Mouse (Mus musculus) urinary bladder, adult 2 months (tissue): ENCODE results near the gene 4930502E18Rik. TPM values are rescaled to one million over a fixed set of nuclear protein-coding genes. Genes with fewer than 3 reads are reported as not detected.
"Not testable (repeated sequence)": the region's sequence is repeated elsewhere in the genome, so short reads cannot be mapped to it uniquely, and the experiment has no call there.

Experiments used
- DNase-seq: peaks from one replicate; pipeline ENCODE4 v3.0.0; 2022; ENCODE audit warnings: low spot score
- polyA plus RNA-seq: library from polyadenylated mRNA; depleted of rRNA; stranded (reverse); fragments of >200 nt; gene quantifications from 2 replicates; pipeline ENCODE4 v1.2.3, GENCODE M21; 2012; rRNA removed

The 4930502E18Rik gene
- not detected in 2 replicates for polyA plus RNA-seq

- DNase-seq: no peak
Observed at GRCm38 (mm10) chrX:53724596-53724995, at the start of gene 4930502E18Rik. 4930502E18Rik (plus strand) TSS chrX:53724826.

DNA sequence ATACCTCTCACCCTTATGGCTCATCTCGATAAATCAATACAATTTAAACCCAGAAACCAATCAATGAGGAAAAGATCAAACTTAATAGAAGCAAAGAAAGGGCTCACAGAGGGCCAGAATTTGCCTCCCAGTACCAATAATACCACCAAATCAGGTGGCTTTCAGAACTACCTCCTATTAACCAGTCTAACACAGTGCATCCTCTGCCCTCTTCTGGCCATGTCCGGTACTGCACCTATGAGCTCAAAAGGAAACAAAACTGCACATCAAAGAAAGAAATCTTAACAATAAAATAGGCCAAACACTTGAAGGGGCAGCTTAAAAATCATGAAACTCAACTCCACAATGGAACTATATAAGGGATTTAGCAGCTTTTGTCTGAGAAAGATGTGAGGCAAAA lies 47.7 kb upstream of the 4930502E18Rik start:
- DNase-seq: not testable (repeated sequence)

DNA sequence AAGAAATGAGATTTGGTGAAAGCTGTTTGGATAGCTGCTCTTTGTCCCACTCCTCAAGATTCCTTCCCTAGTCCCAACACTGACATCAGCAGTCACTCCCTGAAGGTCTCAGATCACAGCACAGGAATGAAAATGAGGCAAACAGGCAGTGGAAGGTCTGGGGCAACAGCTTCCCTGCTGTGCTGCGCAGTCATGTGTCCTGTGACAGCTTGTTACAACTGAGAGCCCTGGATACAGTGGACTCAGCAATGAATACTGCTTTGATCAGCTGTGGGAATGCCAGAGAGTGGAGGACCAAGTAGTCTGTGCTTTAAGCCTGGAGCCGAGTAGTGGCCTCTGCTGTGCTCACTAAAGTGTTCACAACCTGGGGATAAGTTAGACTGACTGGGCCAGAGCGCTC lies 42.0 kb upstream of the 4930502E18Rik start:
- DNase-seq: not testable (repeated sequence)

DNA sequence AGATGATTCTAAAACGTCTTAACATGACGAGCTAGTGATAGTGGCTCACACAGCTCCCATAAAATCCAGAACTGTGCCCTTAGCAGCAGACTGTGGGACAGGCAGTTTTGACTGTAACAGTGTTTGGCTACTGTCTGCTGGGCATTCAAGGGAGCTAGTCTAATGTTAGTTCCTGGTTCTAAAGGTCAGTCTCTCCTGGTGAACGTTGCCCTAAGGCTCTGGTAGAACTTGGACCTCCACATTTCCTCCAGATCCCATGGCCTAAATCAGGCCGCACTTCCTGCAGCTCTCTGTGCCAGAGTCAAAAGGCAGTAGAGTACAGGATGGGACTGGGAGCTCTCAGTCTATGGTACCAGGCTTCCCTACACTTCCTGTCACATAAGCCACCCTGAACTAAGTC lies 40.0 kb upstream of the 4930502E18Rik start:
- not testable (repeated sequence) for DNase-seq

- no peak for DNase-seq
Observed at GRCm38 (mm10) chrX:53692065-53692464, 32.6 kb upstream of the 4930502E18Rik start.

GRCm38 (mm10) chrX:53693141-53693540 lies 31.5 kb upstream of the 4930502E18Rik start:
- DNase-seq: no peak

DNA sequence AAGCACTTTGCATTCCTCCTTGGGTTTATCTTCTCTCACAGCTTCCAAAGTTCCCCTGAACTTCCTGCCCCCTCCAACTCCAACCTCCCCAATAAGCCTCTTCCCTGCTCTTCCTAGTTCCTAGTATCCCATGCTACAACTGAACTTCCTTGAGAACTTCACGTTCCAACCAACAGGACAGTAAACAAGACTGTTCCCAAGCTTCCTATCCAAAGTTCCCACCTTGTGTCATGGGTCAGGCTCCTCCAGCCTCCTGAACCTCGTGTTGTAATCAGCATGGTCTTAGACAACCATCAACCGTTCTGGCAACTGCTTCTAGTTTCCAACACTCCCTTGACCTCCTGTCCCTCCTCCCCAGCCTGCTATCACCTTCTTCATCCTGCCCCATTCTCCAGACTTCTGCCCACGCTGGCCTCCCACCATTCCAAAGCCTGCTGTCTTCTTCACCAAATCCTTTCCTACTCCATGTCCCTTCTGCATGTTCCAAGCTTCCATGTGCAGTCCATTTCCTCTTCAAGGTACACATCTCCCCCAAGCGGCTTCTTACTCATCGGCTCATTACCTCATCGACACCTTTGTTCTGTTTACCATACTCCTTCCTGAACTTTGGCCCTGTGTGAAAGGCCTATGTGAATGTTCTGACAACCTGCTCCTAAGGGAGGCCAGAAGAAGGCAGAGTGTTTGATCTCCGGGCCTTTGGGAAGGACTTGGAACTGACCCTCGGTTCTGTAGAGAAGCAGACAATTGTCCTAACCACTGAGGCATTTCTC lies 30.4 kb upstream of the 4930502E18Rik start:
- DNase-seq: no peak

GRCm38 (mm10) chrX:53699225-53699624 lies 25.4 kb upstream of the 4930502E18Rik start:
- no peak for DNase-seq

DNA sequence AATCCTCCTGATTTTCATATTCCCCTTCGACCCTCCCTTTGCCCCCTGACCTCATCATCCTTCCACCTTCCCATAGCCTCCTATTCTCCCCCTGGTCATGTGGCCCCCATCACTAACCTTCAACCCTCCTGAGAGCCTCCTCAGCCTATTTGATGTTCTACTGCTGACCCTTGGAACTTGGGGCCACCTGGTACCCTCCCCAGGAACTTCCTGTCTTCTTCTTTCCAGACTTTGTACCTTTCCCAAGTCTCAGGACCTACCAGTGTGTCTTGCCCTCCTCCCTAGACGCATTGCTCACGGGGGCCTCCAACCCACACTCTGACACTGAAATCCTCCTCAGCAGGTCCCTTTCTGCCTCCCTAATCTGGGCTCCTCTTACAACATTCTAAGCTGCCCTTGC lies 22.0 kb upstream of the 4930502E18Rik start:
- no peak for DNase-seq

DNA sequence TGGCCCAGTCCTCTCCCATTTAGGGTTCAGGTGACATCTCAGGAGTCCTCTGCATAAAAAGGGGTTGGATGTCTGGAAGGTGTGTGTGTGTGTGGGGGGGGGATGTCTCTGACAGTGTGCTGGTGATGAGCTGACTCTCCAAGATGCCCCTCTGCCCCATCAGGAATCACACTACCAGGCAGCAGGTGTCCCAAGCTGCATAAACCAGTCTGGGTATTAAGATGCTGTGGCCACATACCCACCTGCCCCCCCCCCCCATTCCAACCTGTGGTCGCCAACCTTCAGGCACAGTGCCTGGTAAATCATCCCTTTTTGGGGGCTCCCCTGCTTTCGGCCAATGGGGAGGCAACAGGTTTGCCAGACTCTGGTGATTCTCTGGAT lies 8.7 kb upstream of the 4930502E18Rik start:
- no peak for DNase-seq

- DNase-seq: no peak
Observed at GRCm38 (mm10) chrX:53716323-53717182, 8.1 kb upstream of the 4930502E18Rik start.

DNA sequence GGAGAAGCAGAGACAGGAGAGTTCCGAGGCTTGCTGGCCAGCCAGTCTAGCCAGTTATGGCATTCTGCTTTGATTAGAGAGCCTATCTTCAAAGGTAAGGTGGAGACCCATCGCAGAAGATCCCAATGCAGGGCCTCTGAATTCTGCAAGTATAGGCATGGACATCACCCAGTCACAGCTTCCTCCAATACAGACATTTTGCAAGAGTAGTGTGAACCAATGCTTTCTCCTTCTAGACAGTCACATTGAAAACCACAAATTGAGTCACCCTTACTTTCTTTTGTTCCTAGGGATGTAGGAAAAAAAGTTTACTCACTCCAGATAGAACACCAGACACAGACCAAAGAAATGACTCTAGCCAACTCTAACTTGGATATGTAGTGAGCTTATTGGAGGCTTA lies 4.3 kb downstream of the 4930502E18Rik start:
- no peak for DNase-seq

GRCm38 (mm10) chrX:53752851-53753250 lies 28.2 kb downstream of the 4930502E18Rik start:
- no peak for DNase-seq

DNA sequence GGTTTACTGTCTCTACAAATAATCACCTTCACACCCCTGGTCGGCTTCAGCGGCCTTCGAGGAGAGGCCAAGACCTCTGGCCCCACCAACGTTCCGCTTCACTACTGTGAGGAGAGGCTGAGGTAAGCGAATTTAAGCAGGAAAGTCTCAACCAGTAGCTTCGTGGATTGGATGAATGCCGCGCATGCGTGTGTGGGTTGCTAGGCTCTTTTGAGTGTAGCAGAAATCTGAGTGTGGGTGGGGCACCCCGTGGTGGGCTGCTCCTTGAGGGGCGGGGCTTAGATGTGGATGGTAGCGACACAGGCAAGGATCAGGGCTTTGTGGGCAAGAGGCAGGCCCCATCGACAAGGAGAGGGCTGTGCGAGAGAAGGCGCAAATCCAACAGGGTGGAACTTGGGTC lies 33.1 kb downstream of the 4930502E18Rik start, which contains the start of gene 1700013H16Rik:
Gene 1700013H16Rik, minus strand, starts transcription at position 96 of the 400 bp plus-strand sequence.
- no peak for DNase-seq

DNA sequence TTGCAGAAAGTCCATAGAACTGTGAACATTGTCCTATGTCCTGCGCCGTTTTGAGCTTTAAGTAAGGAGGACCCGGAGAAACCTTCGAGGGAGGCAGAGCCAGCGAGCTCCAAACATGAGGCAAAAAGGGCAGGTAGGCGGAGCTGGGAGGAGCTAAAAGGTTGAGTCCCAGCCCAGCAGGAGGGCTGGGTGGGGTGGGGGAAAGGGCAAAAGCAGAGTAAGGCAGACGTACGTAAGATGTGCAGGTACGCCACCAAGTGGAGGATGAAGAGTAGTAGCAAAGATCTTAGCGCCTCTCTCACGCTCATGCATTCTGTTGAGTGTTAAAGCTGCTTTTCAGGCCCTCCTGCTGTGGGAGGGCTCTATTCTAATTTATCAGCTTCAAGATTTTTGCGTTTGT lies 51.6 kb downstream of the 4930502E18Rik start, which contains the start of gene Zfp36l3:
Gene Zfp36l3, minus strand, starts transcription at position 119 of the 400 bp plus-strand sequence.
- no peak for DNase-seq

Other genes starting within 250 kb of the 4930502E18Rik start
- 42.6 and 46.4 TPM in 2 replicates for gene Rtl8c, start 116.8 kb upstream of the 4930502E18Rik start, polyA plus RNA-seq
- not detected in 2 replicates for gene Gm14597, start 115.8 kb upstream of the 4930502E18Rik start, polyA plus RNA-seq
- gene Rtl8a, start 81.1 kb upstream of the 4930502E18Rik start, polyA plus RNA-seq: 59.1 and 59.8 TPM in 2 replicates
- gene Rtl8b, start 54.4 kb upstream of the 4930502E18Rik start, polyA plus RNA-seq: 71.0 and 76.2 TPM in 2 replicates
- not detected in 2 replicates for gene 1700013H16Rik, start 33.0 kb downstream of the 4930502E18Rik start, polyA plus RNA-seq
- 0.04 TPM in 1 of 2 replicates, not detected in the other for gene Zfp36l3, start 51.6 kb downstream of the 4930502E18Rik start, polyA plus RNA-seq
- gene Xlr, start 72.9 kb downstream of the 4930502E18Rik start, polyA plus RNA-seq: 1.2 and 2.2 TPM in 2 replicates